Mouse (Mus musculus) testis, adult 2 months (tissue): ENCODE data around the gene Plpp1.

ENCODE experiments used
- CTCF ChIP-seq: fragments of 200-500 bp; IDR thresholded peaks from 2 replicates; pipeline ENCODE4 v1.5.1; 2012; ENCODE audit warnings: low read depth, mild to moderate bottlenecking, inconsistent platforms, low read length, moderate library complexity; ENCODE audit not compliant: control insufficient read depth, insufficient read depth, insufficient replicate concordance
- POLR2A ChIP-seq: fragments of 200-500 bp; IDR thresholded peaks from 2 replicates; pipeline ENCODE4 v1.6.1; 2012; ENCODE audit warnings: low read depth, mild to moderate bottlenecking, inconsistent platforms, low read length, moderate library complexity; ENCODE audit not compliant: control insufficient read depth

DNA sequence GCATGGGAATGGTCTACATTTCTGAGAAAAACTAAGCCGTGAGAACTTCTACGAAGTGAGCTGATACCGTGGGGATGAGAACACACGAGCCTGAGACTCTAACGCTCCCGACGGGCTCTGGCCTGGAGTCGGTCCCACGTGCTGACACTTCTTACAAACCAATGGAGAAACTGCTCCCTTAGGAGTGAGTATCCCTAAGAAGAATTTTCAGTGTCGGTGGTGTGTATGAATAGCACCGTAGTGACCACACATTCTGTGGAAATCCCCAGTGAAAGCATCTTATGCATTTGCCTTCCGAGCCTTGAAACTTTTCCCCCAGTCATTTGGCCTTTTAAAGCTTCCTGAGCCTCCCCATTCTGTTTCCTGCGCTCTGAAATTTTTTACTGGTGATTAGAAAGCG, 27.7 kb upstream of the Plpp1 start:
- TF ChIP-seq CTCF (no peak), POLR2A (no peak)
